Mouse (Mus musculus) forebrain, embryonic 11.5 days (tissue): Measurements from ENCODE around the gene Gatd1. TPM values are rescaled to one million over a fixed set of nuclear protein-coding genes. Genes with fewer than 3 reads are reported as not detected.
"Not testable (repeated sequence)": the region's sequence is repeated elsewhere in the genome, so short reads cannot be mapped to it uniquely, and the experiment has no call there.

Experiments
- ATAC-seq: fragments of 200-750 bp; cut with Nextera tagmentation; replicated peaks from 2 replicates; pipeline ENCODE4 v1.8.0; 2017; ENCODE audit warnings: moderate TSS enrichment; ENCODE audit not compliant: low FRiP score
- DNase-seq: peaks from one replicate; pipeline ENCODE4 v3.0.0-alpha.2; 2017; ENCODE audit warnings: low spot score
- H3K27ac ChIP-seq: fragments of 300-500 bp; sonication (generic); 2 replicates; pipeline ENCODE4 v1.5.1; 2014; ENCODE audit warnings: low read depth, low read length
- H3K27me3 ChIP-seq: fragments of 300-500 bp; sonication (generic); 2 replicates; pipeline ENCODE4 v1.6.1; 2014; ENCODE audit warnings: mild to moderate bottlenecking, low read length, mixed read lengths; ENCODE audit not compliant: control insufficient read depth, insufficient read depth
- H3K36me3 ChIP-seq: fragments of 300-500 bp; sonication (generic); 2 replicates; pipeline ENCODE4 v1.6.1; 2014; ENCODE audit warnings: mild to moderate bottlenecking, low read length, moderate library complexity, mixed read lengths; ENCODE audit not compliant: control insufficient read depth, insufficient read depth
- H3K4me1 ChIP-seq: fragments of 300-500 bp; sonication (generic); replicated peaks from 2 replicates; pipeline ENCODE4 v1.6.1; 2014; ENCODE audit warnings: low read length, mixed read lengths; ENCODE audit not compliant: control insufficient read depth, insufficient read depth
- H3K4me2 ChIP-seq: fragments of 300-500 bp; sonication (generic); 2 replicates; pipeline ENCODE4 v1.6.1; 2014; ENCODE audit warnings: low read depth, mild to moderate bottlenecking, low read length, moderate library complexity, mixed read lengths; ENCODE audit not compliant: severe bottlenecking
- H3K4me3 ChIP-seq: fragments of 300-500 bp; sonication (generic); 2 replicates; pipeline ENCODE4 v1.5.1; 2014; ENCODE audit warnings: low read depth, low read length
- H3K9ac ChIP-seq: fragments of 300-500 bp; sonication (generic); 2 replicates; pipeline ENCODE4 v1.6.1; 2014; ENCODE audit warnings: low read length
- H3K9me3 ChIP-seq: fragments of 300-500 bp; sonication (generic); 2 replicates; pipeline ENCODE4 v1.6.1; 2016; ENCODE audit warnings: low read length, mixed read lengths; ENCODE audit not compliant: control insufficient read depth
- WGBS: fragments of 180-500 bp; shearing (Covaris S2); extraction: QIAGEN DNeasy Blood & Tissue Kit; methylation state at CpG from one replicate; pipeline ENCODE4 v1.1.7; 2014; 5-methylcytosine and 5-hydroxymethylcytosine counted together
- polyA plus RNA-seq: library from polyadenylated mRNA; unstranded; fragments of >200 nt; fragmentation: Nextera tagmentation; extraction: Ambion mirVana; gene quantifications from 2 replicates; pipeline ENCODE4 v1.2.1, GENCODE M21; 2014

Gatd1 gene
- polyA plus RNA-seq, 1 experiment from 2014 or later, result 42.9 TPM

DNA sequence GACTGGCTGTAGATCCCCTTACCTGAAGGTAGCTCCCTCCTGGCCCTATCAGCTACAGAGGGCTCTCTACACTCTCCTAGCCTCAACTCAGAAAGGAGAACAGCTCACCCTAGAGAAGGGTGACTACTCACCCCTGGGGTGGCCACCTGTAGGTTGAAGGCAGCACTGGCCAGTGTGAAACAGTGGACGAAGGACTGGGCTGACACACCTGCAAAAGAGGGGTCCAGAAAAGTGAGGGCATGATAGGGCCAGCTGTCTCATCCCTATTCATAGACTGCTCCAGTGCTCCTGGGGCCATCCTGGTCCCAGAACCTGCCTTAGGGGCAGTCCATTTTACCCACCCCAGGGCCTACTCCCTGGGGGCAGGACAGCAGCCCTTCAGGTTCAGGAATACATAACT, 2.3 kb downstream of the Gatd1 start:
- DNase-seq, result peak; percentile 40
- no peaks in the 10 kb centered on the region for H3K9me3 ChIP-seq
- H3K9ac ChIP-seq, result no peak overlapping the region

DNA sequence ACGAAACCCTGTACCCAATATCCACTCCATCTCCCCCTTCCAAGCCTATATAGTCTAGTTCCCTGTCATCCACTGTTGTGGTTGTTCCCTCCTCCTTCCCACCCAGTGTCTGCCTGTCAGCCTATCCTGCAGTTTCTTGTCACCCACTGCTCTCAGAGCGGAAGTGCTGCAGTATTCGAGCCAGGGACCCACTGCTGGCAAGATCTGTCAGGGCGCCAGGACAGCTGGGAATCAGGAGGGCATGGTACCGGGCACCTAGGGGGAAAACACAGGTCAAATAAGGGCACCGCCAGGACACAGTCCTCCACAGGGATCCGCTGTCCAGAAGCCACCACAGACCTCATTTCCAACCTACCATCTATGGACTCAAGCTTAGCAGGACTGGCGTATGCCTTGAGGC, 3.3 kb downstream of the Gatd1 start:
- Histone ChIP-seq H3K9ac (no peak overlapping the region), H3K27ac (no peak overlapping the region), H3K4me2 (no peak overlapping the region), H3K4me3 (no peak overlapping the region), H3K27me3 (no peaks in the 10 kb centered on the region), H3K36me3 (peaks cover 3% of the 10 kb centered on the region; the same call in 1 of the 2 replicates), H3K9me3 (no peaks in the 10 kb centered on the region), H3K4me1 (0 out of 2 replicates have a peak, but pooled peaks cover 3% of the 10 kb centered on the region)
- ATAC-seq (no peak), DNase-seq (peak; percentile 40)
- WGBS, result 94% methylated on average over 8 of the region's 8 CpGs

More for the DNA sequence above, 2.3 kb downstream of the Gatd1 start:
- Histone ChIP-seq H3K4me3 (no peak overlapping the region), H3K4me1 (0 out of 2 replicates have a peak, but pooled peaks cover 3% of the 10 kb centered on the region), H3K4me2 (no peak overlapping the region), H3K36me3 (peaks cover 3% of the 10 kb centered on the region; the same call in 1 of the 2 replicates), H3K27ac (no peak overlapping the region), H3K27me3 (no peaks in the 10 kb centered on the region)
- 70% methylated on average over 1 of the region's 1 CpGs for WGBS
- no peak for ATAC-seq

DNA sequence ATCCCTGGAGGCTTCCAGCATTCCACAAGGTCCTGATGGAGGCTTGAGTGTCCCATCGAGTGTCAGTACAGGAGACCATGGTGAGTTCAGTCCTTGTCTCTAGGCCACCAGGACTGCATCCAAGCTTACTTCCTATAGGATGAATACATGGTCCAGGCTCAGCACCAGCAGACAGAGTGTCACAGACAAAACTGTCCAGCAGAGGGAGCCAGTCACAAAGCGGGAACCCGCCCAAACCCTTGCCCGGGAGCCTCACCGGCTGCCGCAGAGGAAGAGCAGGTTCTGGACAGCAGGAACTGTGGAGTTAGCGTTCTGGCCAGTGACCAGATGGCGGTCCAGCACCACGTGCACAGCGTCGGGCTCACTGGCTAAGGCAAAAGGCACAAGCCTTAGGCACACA, 5.1 kb downstream of the Gatd1 start:
- 15% methylated on average over 11 of the region's 11 CpGs for WGBS
- ATAC-seq (peak; percentile 73), DNase-seq (peak; percentile 93)
- peaks cover 3% of the 10 kb centered on the region; the same call in 1 of the 2 replicates for H3K36me3 ChIP-seq
- no peak overlapping the region for H3K4me2 ChIP-seq
- H3K4me1 ChIP-seq, result 0 out of 2 replicates have a peak, but pooled peaks cover 3% of the 10 kb centered on the region
- H3K27me3 ChIP-seq, result no peaks in the 10 kb centered on the region
- H3K4me3 ChIP-seq, result no peak overlapping the region
- no peak overlapping the region for H3K27ac ChIP-seq
- H3K9me3 ChIP-seq, result no peaks in the 10 kb centered on the region
- H3K9ac ChIP-seq, result no peak overlapping the region

DNA sequence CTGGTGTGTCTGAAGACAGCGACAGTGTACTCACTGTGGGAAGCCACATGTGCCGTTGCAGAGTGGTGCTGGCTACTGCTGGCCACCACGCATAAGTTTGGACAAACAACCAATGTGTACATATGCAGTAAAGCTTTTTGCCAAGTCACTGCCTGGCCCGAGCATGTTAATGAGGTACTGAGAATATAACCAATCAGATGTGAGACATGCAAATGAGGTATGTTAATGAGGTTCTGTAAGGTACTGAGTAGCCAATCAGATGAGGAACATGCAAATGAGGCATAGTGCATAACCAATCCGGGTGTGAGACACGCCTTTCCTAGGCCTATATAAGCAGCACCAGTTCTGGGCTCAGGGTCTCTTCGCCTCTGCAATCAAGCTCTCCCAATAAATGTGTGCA, 6.3 kb downstream of the Gatd1 start:
- not testable (repeated sequence) for H3K36me3 ChIP-seq, H3K27me3 ChIP-seq, ATAC-seq, H3K4me3 ChIP-seq, H3K4me2 ChIP-seq, H3K9ac ChIP-seq, H3K4me1 ChIP-seq, H3K9me3 ChIP-seq, DNase-seq, H3K27ac ChIP-seq
- WGBS, result 95% methylated on average over 7 of the region's 7 CpGs

DNA sequence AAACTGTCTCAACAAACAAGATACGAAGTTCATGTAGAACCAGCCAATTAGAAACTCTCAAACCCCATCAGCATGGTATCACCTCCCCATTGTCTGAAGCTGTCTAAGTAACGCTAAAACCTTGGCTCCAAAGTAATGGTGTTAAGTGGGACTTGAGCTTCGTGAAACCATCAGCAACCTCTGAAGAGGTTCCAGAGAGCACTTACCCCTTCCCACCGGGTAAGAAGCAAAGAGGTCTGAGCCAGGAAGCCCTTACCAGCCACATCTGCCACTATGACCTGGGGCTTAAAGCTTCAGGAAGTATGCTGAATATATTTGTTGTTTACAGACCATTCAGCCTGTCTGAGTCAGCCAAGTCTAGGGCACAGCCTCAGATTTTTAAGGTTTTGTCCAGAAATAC, 8.5 kb downstream of the Gatd1 start:
- Histone ChIP-seq H3K27me3 (no peaks in the 10 kb centered on the region), H3K36me3 (peaks cover 3% of the 10 kb centered on the region), H3K9ac (no peak overlapping the region), H3K9me3 (no peaks in the 10 kb centered on the region), H3K4me1 (no peaks in the 10 kb centered on the region), H3K4me2 (no peak overlapping the region), H3K27ac (no peak overlapping the region), H3K4me3 (no peak overlapping the region)
- 86% methylated on average over 4 of the region's 4 CpGs for WGBS
- DNase-seq (no peak), ATAC-seq (no peak)

DNA sequence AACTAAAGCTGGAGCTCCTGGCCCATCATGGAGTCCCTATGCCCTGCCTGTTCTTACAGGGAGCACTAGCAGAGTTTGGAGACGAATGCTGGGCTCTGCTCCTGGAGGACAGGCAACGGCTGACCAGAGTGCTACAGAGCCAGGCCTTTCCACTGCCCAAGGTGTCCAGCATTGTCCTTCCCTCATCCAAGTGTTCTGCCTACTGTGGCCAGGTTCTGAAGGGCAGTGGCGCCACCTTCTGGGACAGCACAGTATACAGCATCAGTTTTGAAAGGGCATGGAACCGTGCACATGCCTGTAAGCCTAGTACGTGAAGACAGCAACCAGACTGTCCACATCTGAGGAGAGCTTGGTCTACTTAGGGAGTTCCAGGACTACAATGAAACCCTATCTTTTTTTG, 10.6 kb downstream of the Gatd1 start:
- H3K27ac ChIP-seq, result no peak overlapping the region
- H3K9ac ChIP-seq, result no peak overlapping the region
- H3K36me3 ChIP-seq, result peaks cover 11% of the 10 kb centered on the region
- no peaks in the 10 kb centered on the region for H3K4me1 ChIP-seq
- H3K27me3 ChIP-seq, result no peaks in the 10 kb centered on the region
- DNase-seq, result peak; percentile 74
- H3K4me3 ChIP-seq, result no peak overlapping the region
- ATAC-seq, result peak; percentile 63; the same call in 1 of the 2 replicates
- no peaks in the 10 kb centered on the region for H3K9me3 ChIP-seq
- H3K4me2 ChIP-seq, result no peak overlapping the region
- 49% methylated on average over 5 of the region's 5 CpGs for WGBS

DNA sequence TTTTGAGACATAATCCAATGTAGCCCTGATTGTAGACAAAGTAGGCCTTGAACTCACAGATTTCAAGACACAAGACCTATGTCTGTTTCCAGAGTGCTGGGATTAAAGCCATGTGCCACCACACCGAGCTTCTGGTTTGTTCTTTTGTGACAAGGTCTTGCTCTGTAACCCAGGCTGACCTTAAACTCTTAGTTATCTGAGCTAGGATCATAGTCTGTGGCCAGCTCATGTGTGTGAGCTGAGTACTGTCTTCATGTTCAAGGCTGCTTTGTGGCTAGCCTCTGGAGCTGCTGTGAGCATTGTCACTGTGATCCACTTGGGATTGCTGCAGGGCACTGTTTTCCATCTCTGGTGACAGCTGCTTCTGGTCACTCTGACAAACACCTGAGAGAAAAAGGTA, 18.6 kb downstream of the Gatd1 start:
- ATAC-seq (no peak), DNase-seq (no peak)
- no peak overlapping the region for H3K9ac ChIP-seq
- no peak overlapping the region for H3K4me2 ChIP-seq
- H3K27ac ChIP-seq, result no peak overlapping the region
- peaks cover 5% of the 10 kb centered on the region; the same call in 1 of the 2 replicates for H3K4me1 ChIP-seq
- no peaks in the 10 kb centered on the region for H3K27me3 ChIP-seq
- peaks cover 8% of the 10 kb centered on the region; the same call in 1 of the 2 replicates for H3K36me3 ChIP-seq
- H3K9me3 ChIP-seq, result no peaks in the 10 kb centered on the region
- WGBS, result 76% methylated on average over 1 of the region's 1 CpGs
- no peak overlapping the region for H3K4me3 ChIP-seq

DNA sequence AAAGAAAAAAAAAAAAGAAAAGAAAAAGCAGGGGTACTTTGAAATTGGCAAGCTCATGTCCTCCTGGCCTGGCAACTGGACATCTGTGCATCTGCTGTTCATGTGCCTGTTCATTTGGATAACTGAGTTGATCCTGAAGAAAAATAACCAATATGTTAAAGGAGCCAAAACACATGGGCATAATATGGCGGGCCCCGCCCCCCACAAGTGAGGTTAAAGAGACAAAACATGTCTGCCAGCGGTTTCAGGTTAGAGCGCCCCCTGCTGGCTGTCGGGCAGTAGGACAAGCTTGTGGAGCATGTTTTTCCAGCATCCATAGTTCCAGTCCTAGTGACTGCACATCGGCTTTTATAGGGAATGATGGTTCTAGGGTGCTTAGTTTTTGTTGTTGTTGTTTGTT, 19.2 kb downstream of the Gatd1 start:
- H3K27ac ChIP-seq, result no peak overlapping the region
- 15% methylated on average over 6 of the region's 6 CpGs for WGBS
- H3K9me3 ChIP-seq, result no peaks in the 10 kb centered on the region
- ATAC-seq (no peak), DNase-seq (peak; percentile 89)
- H3K9ac ChIP-seq, result no peak overlapping the region
- H3K36me3 ChIP-seq, result peaks cover 6% of the 10 kb centered on the region; the same call in 1 of the 2 replicates
- no peak overlapping the region for H3K4me3 ChIP-seq
- H3K4me2 ChIP-seq, result no peak overlapping the region
- H3K4me1 ChIP-seq, result peaks cover 5% of the 10 kb centered on the region; the same call in 1 of the 2 replicates
- no peaks in the 10 kb centered on the region for H3K27me3 ChIP-seq

DNA sequence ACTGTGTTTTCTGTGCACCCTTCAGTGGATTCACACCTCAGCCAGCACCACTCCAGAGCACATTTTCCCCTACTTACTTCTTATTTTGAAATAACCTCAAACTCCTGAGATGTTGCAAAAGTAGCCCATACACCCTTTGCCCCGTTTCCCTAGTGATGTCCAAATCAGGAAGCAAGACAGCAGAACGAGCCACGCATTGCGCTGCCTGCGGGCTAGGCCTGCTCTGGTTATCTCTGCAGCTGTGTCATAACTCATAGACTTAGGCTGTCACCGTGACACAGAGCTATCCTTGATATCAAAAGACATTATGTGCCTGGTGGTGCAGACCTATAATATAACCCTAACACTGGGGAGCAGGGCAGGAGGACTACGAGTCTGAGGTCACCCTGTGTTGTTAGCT, 19.8 kb downstream of the Gatd1 start:
- no peaks in the 10 kb centered on the region for H3K9me3 ChIP-seq
- H3K4me3 ChIP-seq, result no peak overlapping the region
- H3K27me3 ChIP-seq, result no peaks in the 10 kb centered on the region
- peaks cover 5% of the 10 kb centered on the region; the same call in 1 of the 2 replicates for H3K4me1 ChIP-seq
- WGBS, result 91% methylated on average over 7 of the region's 7 CpGs
- no peak for ATAC-seq
- DNase-seq, result no peak
- peaks cover 6% of the 10 kb centered on the region; the same call in 1 of the 2 replicates for H3K36me3 ChIP-seq
- H3K9ac ChIP-seq, result no peak overlapping the region
- no peak overlapping the region for H3K27ac ChIP-seq
- H3K4me2 ChIP-seq, result no peak overlapping the region
